Mouse (Mus musculus): ENCODE results near the gene Gigyf1. TPM values are rescaled to one million over a fixed set of nuclear protein-coding genes. Genes with fewer than 3 reads are reported as not detected.

The Gigyf1 gene
- polyA plus RNA-seq, 1 experiment from 2014 or later = 14.7 TPM

- WGBS = 79% methylated on average over 9 of the region's 9 CpGs
- Histone ChIP-seq H3K4me1 (peaks cover 8% of the 10 kb centered on the region), H3K27ac (no peak overlapping the region), H3K36me3 (peaks cover 98% of the 10 kb centered on the region), H3K4me2 (no peak overlapping the region), H3K27me3 (no peaks in the 10 kb centered on the region), H3K4me3 (replicated peaks) (no peak overlapping the region), H3K9ac (no peak overlapping the region), H3K9me3 (replicated peaks) (no peaks in the 10 kb centered on the region)
- ATAC-seq (replicated peaks; ENCODE audit: low FRiP score) = no peak
These were observed 3.5 kb downstream of the Gigyf1 start for GRCm38 (mm10) chr5:137521861-137522260.

GRCm38 (mm10) chr5:137522711-137523110, 4.4 kb downstream of the Gigyf1 start:
- no peak overlapping the region for H3K4me2 ChIP-seq
- no peak overlapping the region for H3K27ac ChIP-seq
- no peak for ATAC-seq (replicated peaks; ENCODE audit: low FRiP score)
- H3K27me3 ChIP-seq = no peaks in the 10 kb centered on the region
- H3K36me3 ChIP-seq = peaks cover 98% of the 10 kb centered on the region
- peaks cover 10% of the 10 kb centered on the region for H3K4me1 ChIP-seq
- H3K9ac ChIP-seq = no peak overlapping the region
- H3K4me3 ChIP-seq (replicated peaks) = no peak overlapping the region
- 77% methylated on average over 11 of the region's 11 CpGs for WGBS
- no peaks in the 10 kb centered on the region for H3K9me3 ChIP-seq (replicated peaks)

DNA sequence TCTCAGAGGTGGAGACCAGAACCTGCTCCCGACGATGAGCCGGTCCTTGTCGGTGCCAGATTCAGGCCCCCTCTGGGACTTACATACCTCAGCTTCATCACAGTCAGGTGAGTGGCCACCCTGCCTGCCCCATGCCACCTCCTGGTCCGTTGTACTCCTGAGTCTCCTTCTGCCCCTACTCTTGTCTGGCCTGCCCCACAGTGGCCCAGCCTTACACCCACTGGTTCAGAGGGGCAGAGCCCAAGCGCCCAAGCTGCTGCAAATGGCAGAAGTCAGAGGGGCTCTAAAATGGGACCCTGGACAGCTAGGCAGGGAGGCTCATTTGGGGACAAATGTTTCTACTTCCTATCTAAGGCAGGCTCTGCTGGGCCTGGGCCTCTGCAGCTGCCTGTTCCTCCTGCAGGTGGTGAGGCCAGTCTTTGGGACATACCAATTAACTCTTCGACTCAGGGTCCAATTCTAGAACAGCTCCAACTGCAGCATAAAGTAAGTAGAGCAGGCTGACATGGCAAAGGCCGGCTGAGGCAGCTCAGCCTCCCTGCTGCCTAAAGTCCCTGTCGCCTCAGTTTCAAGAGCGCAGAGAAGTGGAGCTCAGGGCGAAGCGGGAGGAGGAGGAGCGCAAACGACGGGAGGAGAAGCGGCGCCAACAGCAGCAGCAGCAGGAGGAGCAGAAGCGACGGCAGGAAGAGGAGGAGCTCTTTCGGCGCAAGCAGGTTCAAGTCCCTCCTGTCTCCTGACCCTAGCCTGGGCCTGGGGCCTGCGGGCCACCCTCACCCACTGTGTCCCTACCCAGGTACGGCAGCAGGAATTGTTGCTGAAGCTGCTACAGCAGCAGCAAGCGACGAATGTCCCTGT, 5.3 kb downstream of the Gigyf1 start:
- Histone ChIP-seq H3K4me3 (replicated peaks) (no peak overlapping the region), H3K36me3 (peaks cover 98% of the 10 kb centered on the region), H3K27ac (no peak overlapping the region), H3K9me3 (replicated peaks) (no peaks in the 10 kb centered on the region), H3K4me1 (peaks cover 10% of the 10 kb centered on the region), H3K27me3 (no peaks in the 10 kb centered on the region), H3K4me2 (no peak overlapping the region), H3K9ac (no peak overlapping the region)
- no peak for ATAC-seq (replicated peaks; ENCODE audit: low FRiP score)
- 82% methylated on average over 25 of the region's 25 CpGs for WGBS

- H3K4me3 ChIP-seq (replicated peaks) = no peak overlapping the region
- no peak overlapping the region for H3K9ac ChIP-seq
- H3K9me3 ChIP-seq (replicated peaks) = no peaks in the 10 kb centered on the region
- no peak for ATAC-seq (replicated peaks; ENCODE audit: low FRiP score)
- peaks cover 14% of the 10 kb centered on the region for H3K4me1 ChIP-seq
- no peaks in the 10 kb centered on the region for H3K27me3 ChIP-seq
- WGBS = 88% methylated on average over 8 of the region's 8 CpGs
- peaks cover 98% of the 10 kb centered on the region for H3K36me3 ChIP-seq
- H3K27ac ChIP-seq = no peak overlapping the region
- H3K4me2 ChIP-seq = no peak overlapping the region
These were observed 5.8 kb downstream of the Gigyf1 start for GRCm38 (mm10) chr5:137524251-137524515.

DNA sequence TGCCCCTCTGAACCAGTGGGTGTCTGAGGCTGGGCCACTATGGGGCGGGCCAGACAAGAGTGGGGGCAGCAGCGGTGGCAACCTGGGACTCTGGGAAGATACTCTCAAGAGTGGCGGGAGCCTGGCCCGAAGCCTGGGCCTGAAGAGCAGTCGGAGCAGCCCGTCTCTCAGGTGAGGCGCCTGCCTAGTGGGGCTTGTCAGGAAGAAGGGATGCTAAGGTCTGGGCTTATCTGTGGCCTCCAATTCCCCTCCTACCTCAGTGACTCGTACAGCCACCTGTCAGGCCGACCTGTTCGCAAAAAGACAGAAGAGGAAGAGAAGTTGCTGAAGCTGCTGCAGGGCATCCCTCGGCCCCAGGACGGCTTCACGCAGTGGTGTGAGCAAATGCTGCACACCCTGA, 6.3 kb downstream of the Gigyf1 start:
- Histone ChIP-seq H3K4me2 (no peak overlapping the region), H3K4me1 (peaks cover 18% of the 10 kb centered on the region), H3K36me3 (peaks cover 98% of the 10 kb centered on the region), H3K27ac (no peak overlapping the region), H3K9me3 (replicated peaks) (no peaks in the 10 kb centered on the region), H3K27me3 (no peaks in the 10 kb centered on the region), H3K4me3 (replicated peaks) (no peak overlapping the region), H3K9ac (no peak overlapping the region)
- ATAC-seq (replicated peaks; ENCODE audit: low FRiP score) = no peak
- WGBS = 88% methylated on average over 13 of the region's 13 CpGs

- no peak overlapping the region for H3K4me3 ChIP-seq (replicated peaks)
- peaks cover 27% of the 10 kb centered on the region for H3K4me1 ChIP-seq
- no peak for ATAC-seq (replicated peaks; ENCODE audit: low FRiP score)
- H3K27me3 ChIP-seq = no peaks in the 10 kb centered on the region
- no peak overlapping the region for H3K9ac ChIP-seq
- WGBS = 74% methylated on average over 16 of the region's 16 CpGs
- H3K36me3 ChIP-seq = peaks cover 98% of the 10 kb centered on the region
- H3K27ac ChIP-seq = peak overlapping the region; percentile 29; the same call in 1 of the 2 replicates
- H3K4me2 ChIP-seq = no peak overlapping the region
- no peaks in the 10 kb centered on the region for H3K9me3 ChIP-seq (replicated peaks)
These were observed 7.2 kb downstream of the Gigyf1 start for GRCm38 (mm10) chr5:137525511-137525910.

- H3K9ac ChIP-seq = no peak overlapping the region
- H3K36me3 ChIP-seq = peaks cover 89% of the 10 kb centered on the region
- WGBS = 46% methylated on average over 16 of the region's 16 CpGs
- no peak for ATAC-seq (replicated peaks; ENCODE audit: low FRiP score)
- no peaks in the 10 kb centered on the region for H3K9me3 ChIP-seq (replicated peaks)
- H3K4me3 ChIP-seq (replicated peaks) = no peak overlapping the region
- H3K4me1 ChIP-seq = peaks cover 35% of the 10 kb centered on the region
- peak overlapping the region; percentile 45 for H3K27ac ChIP-seq
- no peaks in the 10 kb centered on the region for H3K27me3 ChIP-seq
- no peak overlapping the region for H3K4me2 ChIP-seq
These were observed 8.0 kb downstream of the Gigyf1 start for GRCm38 (mm10) chr5:137526192-137526936.

GRCm38 (mm10) chr5:137527413-137527812, 9.1 kb downstream of the Gigyf1 start:
- no peak overlapping the region for H3K27ac ChIP-seq
- ATAC-seq (replicated peaks; ENCODE audit: low FRiP score) = no peak
- WGBS = 53% methylated on average over 1 of the region's 1 CpGs

DNA sequence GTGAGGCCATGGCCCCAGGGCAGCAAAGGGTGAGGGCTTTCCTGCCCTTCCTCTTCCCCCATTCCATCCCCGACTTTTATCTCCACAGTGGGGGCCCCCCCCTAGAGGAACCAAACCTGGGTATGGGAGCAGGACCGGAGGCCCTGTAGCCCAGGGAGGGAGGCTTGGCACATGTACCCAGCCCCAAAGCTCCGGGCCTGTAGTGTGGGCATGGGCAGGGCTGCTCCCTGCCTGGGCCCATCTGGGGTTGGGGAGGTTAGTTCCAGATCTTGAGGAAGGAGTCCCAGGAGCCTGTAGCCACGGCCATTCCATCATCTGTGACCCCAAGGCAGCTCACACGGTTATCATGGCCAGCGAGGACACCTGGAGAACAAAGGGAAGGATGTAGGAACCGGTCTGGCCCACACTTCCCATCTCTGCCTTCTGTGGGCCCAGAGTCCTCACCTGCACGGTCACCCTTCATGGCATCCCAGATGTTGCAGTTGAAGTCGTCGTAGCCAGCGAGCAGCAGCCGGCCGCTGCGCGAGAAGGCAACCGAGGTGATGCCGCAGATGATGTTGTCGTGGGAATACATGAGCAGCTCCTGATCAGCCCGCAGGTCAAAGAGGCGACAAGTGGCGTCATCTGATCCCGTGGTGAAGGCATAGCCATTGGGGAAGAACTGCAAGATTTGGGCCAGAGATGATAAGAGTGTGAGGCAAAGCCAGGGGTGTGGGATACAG, 10.1 kb downstream of the Gigyf1 start:
- ATAC-seq (replicated peaks; ENCODE audit: low FRiP score) = no peak
- H3K36me3 ChIP-seq = peaks cover 69% of the 10 kb centered on the region

More at GRCm38 (mm10) chr5:137527413-137527812, 9.1 kb downstream of the Gigyf1 start:
- Histone ChIP-seq H3K4me1 (peaks cover 36% of the 10 kb centered on the region), H3K4me3 (replicated peaks) (no peak overlapping the region), H3K36me3 (peaks cover 78% of the 10 kb centered on the region), H3K27me3 (no peaks in the 10 kb centered on the region), H3K9ac (no peak overlapping the region), H3K9me3 (replicated peaks) (no peaks in the 10 kb centered on the region), H3K4me2 (no peak overlapping the region)

DNA sequence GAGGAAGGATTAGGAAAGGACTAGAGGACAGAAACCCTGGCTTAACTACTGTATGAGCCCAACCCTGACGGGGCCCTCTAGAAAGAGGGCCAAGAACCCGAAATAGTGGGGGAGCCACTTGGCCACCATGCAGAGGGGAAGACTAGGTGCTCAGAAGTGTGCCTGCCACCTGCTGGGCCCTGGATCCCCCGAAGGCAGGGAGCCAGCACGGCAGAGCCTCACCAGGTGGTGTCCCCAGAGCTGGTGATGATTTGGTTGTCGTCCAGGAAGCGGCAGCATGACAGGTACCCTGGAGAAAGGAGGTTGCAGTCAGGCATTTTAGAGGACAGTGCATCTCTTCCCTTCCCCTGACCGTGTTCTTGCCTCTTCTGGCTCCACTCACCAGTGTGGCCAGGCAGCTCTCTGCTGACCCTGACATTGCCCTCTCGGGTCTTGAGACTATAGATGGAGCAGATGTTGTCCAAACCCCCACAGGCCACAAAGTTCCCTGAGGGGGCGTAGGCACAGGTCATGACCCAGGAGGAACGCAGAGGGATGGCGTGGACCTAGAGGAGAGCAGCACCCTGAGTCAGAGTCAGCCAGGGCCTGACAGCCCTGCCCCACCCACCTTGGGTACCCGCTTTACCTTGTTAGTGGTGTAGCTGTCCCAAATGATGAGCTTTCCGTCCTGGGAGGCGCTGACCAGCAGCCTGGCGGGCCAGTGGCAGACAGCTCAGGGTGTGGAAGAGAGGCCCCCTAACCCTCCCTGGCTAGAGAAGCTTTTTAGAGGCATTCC, 11.1 kb downstream of the Gigyf1 start:
- H3K4me3 ChIP-seq (replicated peaks) = peak overlapping the region; percentile 87; the same call in 1 of the 2 replicates
- no peak overlapping the region for H3K4me2 ChIP-seq
- H3K9me3 ChIP-seq (replicated peaks) = no peaks in the 10 kb centered on the region
- H3K4me1 ChIP-seq = peaks cover 39% of the 10 kb centered on the region
- H3K36me3 ChIP-seq = peaks cover 59% of the 10 kb centered on the region
- no peak overlapping the region for H3K9ac ChIP-seq
- no peaks in the 10 kb centered on the region for H3K27me3 ChIP-seq
- ATAC-seq (replicated peaks; ENCODE audit: low FRiP score) = no peak
- 70% methylated on average over 15 of the region's 15 CpGs for WGBS
- peak overlapping the region; percentile 96; the same call in 1 of the 2 replicates for H3K27ac ChIP-seq

More for the DNA sequence above, 10.1 kb downstream of the Gigyf1 start:
- no peak overlapping the region for H3K4me3 ChIP-seq (replicated peaks)
- no peaks in the 10 kb centered on the region for H3K27me3 ChIP-seq
- 76% methylated on average over 22 of the region's 22 CpGs for WGBS
- H3K4me2 ChIP-seq = no peak overlapping the region
- H3K9ac ChIP-seq = no peak overlapping the region
- no peaks in the 10 kb centered on the region for H3K9me3 ChIP-seq (replicated peaks)
- no peak overlapping the region for H3K27ac ChIP-seq
- peaks cover 36% of the 10 kb centered on the region for H3K4me1 ChIP-seq

GRCm38 (mm10) chr5:137530075-137530474, 11.7 kb downstream of the Gigyf1 start:
- Histone ChIP-seq H3K36me3 (peaks cover 52% of the 10 kb centered on the region), H3K27me3 (no peaks in the 10 kb centered on the region), H3K27ac (peak overlapping the region; percentile 96), H3K9ac (peak overlapping the region; percentile 87), H3K9me3 (replicated peaks) (no peaks in the 10 kb centered on the region), H3K4me1 (peaks cover 39% of the 10 kb centered on the region), H3K4me2 (peak overlapping the region; percentile 94), H3K4me3 (replicated peaks) (peak overlapping the region; percentile 87)
- 68% methylated on average over 8 of the region's 8 CpGs for WGBS
- ATAC-seq (replicated peaks; ENCODE audit: low FRiP score) = no peak

All from kidney, embryonic 15.5 days (tissue).